Mouse (Mus musculus): Measurements from ENCODE around the gene Krt6b. TPM values are rescaled to one million over a fixed set of nuclear protein-coding genes. Genes with fewer than 3 reads are reported as not detected.

The Krt6b gene
- polyA plus RNA-seq (2014; fragmentation: Illumina TruSeq; extraction: RNeasy Lipid Tissue Mini Kit (QIAGEN cat#74804); ENCODE audit: low read depth, low replicate concordance), result not detected

GRCm38 (mm10) chr15:101680187-101680586 lies at the start of gene Krt6b:
Krt6b (minus strand) TSS chr15:101680287.

DNA sequence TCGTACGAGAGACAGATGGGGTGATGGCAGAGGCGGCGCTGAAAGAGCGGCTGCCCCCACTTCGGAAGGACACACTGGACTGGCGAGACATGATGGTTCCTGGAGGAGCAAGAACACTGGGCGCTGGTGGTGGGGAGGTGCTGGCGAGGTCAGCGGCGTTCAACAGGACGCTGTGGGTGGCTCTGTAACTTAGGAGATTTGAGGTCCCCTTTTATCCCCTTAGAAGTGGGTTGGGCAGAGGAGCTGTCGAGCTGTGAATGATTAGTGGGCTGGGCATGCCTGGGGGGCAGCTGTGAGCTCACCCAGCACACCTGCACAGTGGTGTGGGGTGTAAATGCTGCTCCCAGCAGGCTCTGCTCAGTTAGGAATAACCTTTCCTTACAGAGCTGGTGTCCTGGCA lies 32.6 kb upstream of the Krt6b start, which contains the start of gene Krt5:
Gene Krt5 (minus strand): TSS at position 179 of the 400 bp plus-strand sequence.

DNA sequence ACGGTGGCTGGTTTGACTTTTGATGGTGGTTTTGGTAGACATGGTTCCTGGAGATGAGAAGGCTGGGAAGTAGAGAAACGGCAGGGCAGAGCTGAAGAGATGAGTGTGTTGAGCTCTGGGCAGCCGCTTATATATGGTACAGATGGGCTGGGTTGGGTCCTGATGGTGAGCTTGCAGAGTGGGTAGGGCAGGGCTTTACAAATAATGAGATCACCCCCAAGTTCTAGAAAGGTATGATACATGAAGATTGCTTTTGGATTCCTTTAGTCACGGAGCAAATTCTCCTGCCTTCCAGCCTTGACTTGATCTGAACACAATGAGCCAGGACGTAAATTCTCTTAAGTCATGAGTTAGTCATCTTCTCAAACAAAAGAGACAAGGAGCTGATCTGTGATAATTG lies 14.1 kb upstream of the Krt6b start, which contains the start of gene Krt6a:
Gene Krt6a (minus strand): TSS at position 101 of the 400 bp plus-strand sequence.

DNA sequence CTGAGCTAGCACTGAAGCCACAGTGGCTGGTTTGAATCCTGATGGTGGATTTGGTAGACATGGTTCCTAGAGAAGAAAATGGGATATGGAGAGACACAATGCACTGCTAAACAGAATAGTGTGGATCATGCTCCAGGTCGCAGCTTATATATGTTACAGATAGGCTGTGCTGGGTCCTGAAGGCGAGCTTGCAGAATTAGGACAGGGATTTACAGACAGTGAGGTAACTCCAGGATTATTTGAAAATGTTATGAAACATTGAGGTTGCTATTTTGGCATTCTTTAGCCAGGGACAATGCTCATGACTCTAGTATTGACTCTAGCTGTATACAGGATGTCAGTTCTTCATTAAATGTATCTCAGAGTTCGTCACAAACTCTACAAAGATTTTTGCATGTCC lies 32.8 kb downstream of the Krt6b start, which contains the start of gene Gm5478:
Gene Gm5478 (minus strand): TSS at position 101 of the 400 bp plus-strand sequence.

DNA sequence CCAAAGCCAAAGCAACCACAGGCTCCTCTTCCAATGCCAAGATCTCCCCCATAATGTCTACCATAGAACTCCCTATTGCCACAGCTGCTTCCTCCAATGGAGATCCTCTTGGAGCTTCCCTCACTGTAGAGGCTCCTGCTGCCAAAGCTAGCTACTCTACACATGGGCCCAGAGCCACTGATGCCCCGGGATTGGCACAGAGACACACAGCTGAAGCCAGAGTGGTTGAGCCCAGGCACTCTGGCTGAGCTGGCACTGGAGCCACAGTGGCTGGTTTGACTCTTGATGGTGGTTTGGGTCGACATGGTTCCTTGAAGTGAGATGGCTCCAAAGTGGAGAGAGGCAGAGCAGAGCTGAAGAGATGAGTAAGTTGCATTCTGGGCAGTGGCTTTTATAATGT lies 52.2 kb downstream of the Krt6b start, which contains the start of gene Gm5414:
Gene Gm5414 (minus strand): TSS at position 305 of the 400 bp plus-strand sequence.

Other genes with a start within 250 kb of the Krt6b start
- gene Krt87, start 241.5 kb downstream of the Krt6b start, polyA plus RNA-seq (2014; fragmentation: Illumina TruSeq; extraction: RNeasy Lipid Tissue Mini Kit (QIAGEN cat#74804); ENCODE audit: low read depth, low replicate concordance), result not detected
- gene Krt88, start 232.5 kb downstream of the Krt6b start, polyA plus RNA-seq (2014; fragmentation: Illumina TruSeq; extraction: RNeasy Lipid Tissue Mini Kit (QIAGEN cat#74804); ENCODE audit: low read depth, low replicate concordance), result not detected
- not detected for gene Krt81, start 216.5 kb downstream of the Krt6b start, polyA plus RNA-seq (2014; fragmentation: Illumina TruSeq; extraction: RNeasy Lipid Tissue Mini Kit (QIAGEN cat#74804); ENCODE audit: low read depth, low replicate concordance)
- gene Krt86, start 206.8 kb downstream of the Krt6b start, polyA plus RNA-seq (2014; fragmentation: Illumina TruSeq; extraction: RNeasy Lipid Tissue Mini Kit (QIAGEN cat#74804); ENCODE audit: low read depth, low replicate concordance), result not detected
- gene Krt83, start 188.8 kb downstream of the Krt6b start, polyA plus RNA-seq (2014; fragmentation: Illumina TruSeq; extraction: RNeasy Lipid Tissue Mini Kit (QIAGEN cat#74804); ENCODE audit: low read depth, low replicate concordance), result not detected
- gene Gm49425, start 163.0 kb downstream of the Krt6b start, polyA plus RNA-seq (2014; fragmentation: Illumina TruSeq; extraction: RNeasy Lipid Tissue Mini Kit (QIAGEN cat#74804); ENCODE audit: low read depth, low replicate concordance), result not detected
- gene Krt84, start 147.5 kb downstream of the Krt6b start, polyA plus RNA-seq (2014; fragmentation: Illumina TruSeq; extraction: RNeasy Lipid Tissue Mini Kit (QIAGEN cat#74804); ENCODE audit: low read depth, low replicate concordance), result not detected
- gene Krt82, start 129.6 kb downstream of the Krt6b start, polyA plus RNA-seq (2014; fragmentation: Illumina TruSeq; extraction: RNeasy Lipid Tissue Mini Kit (QIAGEN cat#74804); ENCODE audit: low read depth, low replicate concordance), result not detected
- not detected for gene Krt90, start 117.3 kb downstream of the Krt6b start, polyA plus RNA-seq (2014; fragmentation: Illumina TruSeq; extraction: RNeasy Lipid Tissue Mini Kit (QIAGEN cat#74804); ENCODE audit: low read depth, low replicate concordance)
- gene Krt75, start 106.4 kb downstream of the Krt6b start, polyA plus RNA-seq (2014; fragmentation: Illumina TruSeq; extraction: RNeasy Lipid Tissue Mini Kit (QIAGEN cat#74804); ENCODE audit: low read depth, low replicate concordance), result not detected
- not detected for gene Gm5414, start 52.1 kb downstream of the Krt6b start, polyA plus RNA-seq (2014; fragmentation: Illumina TruSeq; extraction: RNeasy Lipid Tissue Mini Kit (QIAGEN cat#74804); ENCODE audit: low read depth, low replicate concordance)
- gene Gm5478, start 32.9 kb downstream of the Krt6b start, polyA plus RNA-seq (2014; fragmentation: Illumina TruSeq; extraction: RNeasy Lipid Tissue Mini Kit (QIAGEN cat#74804); ENCODE audit: low read depth, low replicate concordance), result not detected
- not detected for gene Krt6a, start 14.0 kb upstream of the Krt6b start, polyA plus RNA-seq (2014; fragmentation: Illumina TruSeq; extraction: RNeasy Lipid Tissue Mini Kit (QIAGEN cat#74804); ENCODE audit: low read depth, low replicate concordance)
- not detected for gene Krt5, start 32.6 kb upstream of the Krt6b start, polyA plus RNA-seq (2014; fragmentation: Illumina TruSeq; extraction: RNeasy Lipid Tissue Mini Kit (QIAGEN cat#74804); ENCODE audit: low read depth, low replicate concordance)
- not detected for gene Krt71, start 62.8 kb upstream of the Krt6b start, polyA plus RNA-seq (2014; fragmentation: Illumina TruSeq; extraction: RNeasy Lipid Tissue Mini Kit (QIAGEN cat#74804); ENCODE audit: low read depth, low replicate concordance)
- not detected for gene Krt72, start 106.2 kb upstream of the Krt6b start, polyA plus RNA-seq (2014; fragmentation: Illumina TruSeq; extraction: RNeasy Lipid Tissue Mini Kit (QIAGEN cat#74804); ENCODE audit: low read depth, low replicate concordance)
- gene Krt73, start 122.1 kb upstream of the Krt6b start, polyA plus RNA-seq (2014; fragmentation: Illumina TruSeq; extraction: RNeasy Lipid Tissue Mini Kit (QIAGEN cat#74804); ENCODE audit: low read depth, low replicate concordance), result not detected
- gene Krt2, start 137.9 kb upstream of the Krt6b start, polyA plus RNA-seq (2014; fragmentation: Illumina TruSeq; extraction: RNeasy Lipid Tissue Mini Kit (QIAGEN cat#74804); ENCODE audit: low read depth, low replicate concordance), result not detected
- gene Krt1, start 170.5 kb upstream of the Krt6b start, polyA plus RNA-seq (2014; fragmentation: Illumina TruSeq; extraction: RNeasy Lipid Tissue Mini Kit (QIAGEN cat#74804); ENCODE audit: low read depth, low replicate concordance), result not detected
- gene Krt77, start 189.4 kb upstream of the Krt6b start, polyA plus RNA-seq (2014; fragmentation: Illumina TruSeq; extraction: RNeasy Lipid Tissue Mini Kit (QIAGEN cat#74804); ENCODE audit: low read depth, low replicate concordance), result not detected
- gene Krt76, start 212.6 kb upstream of the Krt6b start, polyA plus RNA-seq (2014; fragmentation: Illumina TruSeq; extraction: RNeasy Lipid Tissue Mini Kit (QIAGEN cat#74804); ENCODE audit: low read depth, low replicate concordance), result not detected
- gene Krt4, start 244.4 kb upstream of the Krt6b start, polyA plus RNA-seq (2014; fragmentation: Illumina TruSeq; extraction: RNeasy Lipid Tissue Mini Kit (QIAGEN cat#74804); ENCODE audit: low read depth, low replicate concordance), result not detected

Data from kidney, adult 10 weeks (tissue).